Mouse (Mus musculus) frontal cortex, adult 2 months (tissue): ENCODE results near the gene Dnase2b. TPM values are rescaled to one million over a fixed set of nuclear protein-coding genes. Genes with fewer than 3 reads are reported as not detected.

Experiments
- DNase-seq, 2 experiments: peaks; one replicate each; pipeline ENCODE4 v3.0.0; 2022; ENCODE audit warnings: low spot score in 1 of 2; ENCODE audit errors: extremely low spot score in 1 of 2
- polyA plus RNA-seq: library from polyadenylated mRNA; depleted of rRNA; stranded (reverse); fragments of >200 nt; gene quantifications from 2 replicates; pipeline ENCODE4 v1.2.3, GENCODE M21; 2012; rRNA removed

The Dnase2b gene
- polyA plus RNA-seq = not detected in 2 replicates

- DNase-seq = no peak
These were observed at the start of gene Dnase2b for GRCm38 (mm10) chr3:146615496-146615895. Dnase2b (minus strand) TSS chr3:146615596.

- DNase-seq = no peak
These were observed 46.5 kb upstream of the Dnase2b start for GRCm38 (mm10) chr3:146661907-146662306.

- DNase-seq = no peak
These were observed 45.6 kb upstream of the Dnase2b start for GRCm38 (mm10) chr3:146661001-146661400.

- DNase-seq = no peak
These were observed 43.9 kb upstream of the Dnase2b start for GRCm38 (mm10) chr3:146659321-146659720.

GRCm38 (mm10) chr3:146658061-146658639 lies 42.8 kb upstream of the Dnase2b start:
- DNase-seq = no peak

GRCm38 (mm10) chr3:146657433-146657832 lies 42.0 kb upstream of the Dnase2b start:
- DNase-seq = no peak

- DNase-seq = no peak
These were observed 39.7 kb upstream of the Dnase2b start for GRCm38 (mm10) chr3:146655111-146655577.

GRCm38 (mm10) chr3:146653692-146654091 lies 38.3 kb upstream of the Dnase2b start:
- no peak for DNase-seq

GRCm38 (mm10) chr3:146652431-146652830 lies 37.0 kb upstream of the Dnase2b start:
- no peak for DNase-seq

GRCm38 (mm10) chr3:146651217-146651616 lies 35.8 kb upstream of the Dnase2b start, which contains the start of gene 4930503B20Rik:
4930503B20Rik (minus strand) TSS chr3:146651317.
- DNase-seq = no peak

GRCm38 (mm10) chr3:146650716-146651115 lies 35.3 kb upstream of the Dnase2b start:
- DNase-seq = no peak

- DNase-seq = no peak
These were observed 34.0 kb upstream of the Dnase2b start for GRCm38 (mm10) chr3:146649311-146649894.

- DNase-seq = no peak
These were observed 26.5 kb upstream of the Dnase2b start for GRCm38 (mm10) chr3:146641818-146642427.

GRCm38 (mm10) chr3:146632506-146632905 lies 17.1 kb upstream of the Dnase2b start:
- DNase-seq = no peak

- DNase-seq = no peak
These were observed 13.0 kb upstream of the Dnase2b start for GRCm38 (mm10) chr3:146628227-146628982.

- peak; percentile 27 to 53 for DNase-seq
These were observed 10.4 kb upstream of the Dnase2b start for GRCm38 (mm10) chr3:146625766-146626165.

GRCm38 (mm10) chr3:146621966-146622365 lies 6.6 kb upstream of the Dnase2b start:
- peak; percentile 67 to 80 for DNase-seq

GRCm38 (mm10) chr3:146620555-146621249 lies 5.3 kb upstream of the Dnase2b start:
- DNase-seq = peak; percentile 88 to 92

GRCm38 (mm10) chr3:146620101-146620500 lies 4.7 kb upstream of the Dnase2b start:
- peak; percentile 74 to 78 for DNase-seq

- no peak for DNase-seq
These were observed 3.0 kb upstream of the Dnase2b start for GRCm38 (mm10) chr3:146618357-146618756.
